Mouse (Mus musculus): Measurements from ENCODE around the gene Cdk4. TPM values are rescaled to one million over a fixed set of nuclear protein-coding genes. Genes with fewer than 3 reads are reported as not detected.

Gene Cdk4
- total RNA-seq (2015) = 781 and 827 TPM in 2 replicates
- total RNA-seq (2017) = 536 and 567 TPM in 2 replicates

DNA sequence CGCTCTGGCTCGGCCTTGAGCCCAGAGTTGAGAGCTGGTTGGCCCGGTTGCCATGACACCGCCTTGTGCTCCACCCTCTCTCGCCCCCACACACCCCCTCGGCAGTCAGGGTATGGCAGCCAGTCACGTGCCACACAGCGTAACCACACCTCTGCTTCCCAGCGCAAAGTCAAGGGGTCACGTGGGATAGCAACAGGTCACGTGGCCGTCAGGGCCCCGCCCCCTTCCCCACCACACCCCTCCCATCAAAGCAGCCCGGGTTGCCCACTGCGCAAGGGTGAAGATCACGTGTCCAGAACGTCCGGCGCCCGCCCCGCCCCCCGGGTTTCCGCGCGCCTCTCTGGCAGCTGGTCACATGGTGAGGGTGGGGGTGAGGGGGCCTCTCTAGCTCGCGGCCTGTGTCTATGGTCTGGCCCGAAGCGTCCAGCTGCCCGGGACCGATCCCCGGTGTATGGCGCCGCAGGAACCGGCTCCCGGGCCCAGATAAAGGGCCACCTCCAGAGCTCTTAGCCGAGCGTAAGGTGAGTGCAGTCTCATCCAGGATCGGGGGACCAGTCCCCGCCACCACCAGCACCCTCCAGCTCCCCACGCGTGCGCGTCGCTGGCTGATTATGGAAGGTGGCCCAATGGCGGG lies at the start of gene Cdk4:
Cdk4 (plus strand) TSS at position 296 of the 634 bp plus-strand sequence.
- peak; percentile 70 for ATAC-seq (replicated peaks; ENCODE audit: poor library complexity)

DNA sequence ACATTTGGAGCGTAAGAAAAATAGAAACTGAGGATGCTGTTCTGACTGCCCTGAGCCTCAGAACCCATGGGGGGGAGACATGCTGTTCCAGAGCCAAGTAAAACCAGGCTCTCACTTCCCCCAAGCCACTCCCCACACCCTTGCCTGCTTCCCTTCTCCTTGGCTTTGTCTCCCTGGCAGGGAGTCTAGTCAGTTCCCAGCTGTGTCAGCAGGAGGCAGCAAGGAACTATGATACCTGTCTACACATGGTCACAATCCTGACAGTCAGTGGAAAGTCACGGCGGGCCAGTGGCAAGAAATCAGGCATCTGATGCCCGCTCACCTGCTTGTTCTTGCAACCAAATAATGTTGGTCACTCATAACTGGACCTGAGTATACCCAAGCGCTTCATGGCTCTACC lies 46.8 kb upstream of the Cdk4 start:
- ATAC-seq (replicated peaks; ENCODE audit: poor library complexity) = peak; percentile 88

DNA sequence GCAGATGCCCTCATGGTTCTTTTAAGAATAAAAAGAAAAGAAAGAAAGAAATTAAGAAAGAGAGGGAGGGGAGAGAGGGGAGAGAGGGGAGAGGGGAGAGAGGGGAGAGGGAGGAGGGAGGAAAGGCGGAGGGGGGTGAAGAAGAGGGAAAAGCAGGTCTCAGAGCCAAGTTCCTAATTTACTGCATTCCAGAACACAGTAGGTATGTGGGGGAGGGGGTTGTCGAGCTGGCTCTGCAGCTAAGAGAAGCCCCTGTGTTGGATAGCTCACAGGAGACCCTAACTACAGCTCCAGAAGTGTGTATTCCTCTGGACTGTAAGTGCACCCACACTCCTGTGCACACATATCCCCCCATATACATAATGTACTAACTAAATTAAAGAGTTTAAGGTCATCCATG lies 46.3 kb upstream of the Cdk4 start:
- no peak for ATAC-seq (replicated peaks; ENCODE audit: poor library complexity)

DNA sequence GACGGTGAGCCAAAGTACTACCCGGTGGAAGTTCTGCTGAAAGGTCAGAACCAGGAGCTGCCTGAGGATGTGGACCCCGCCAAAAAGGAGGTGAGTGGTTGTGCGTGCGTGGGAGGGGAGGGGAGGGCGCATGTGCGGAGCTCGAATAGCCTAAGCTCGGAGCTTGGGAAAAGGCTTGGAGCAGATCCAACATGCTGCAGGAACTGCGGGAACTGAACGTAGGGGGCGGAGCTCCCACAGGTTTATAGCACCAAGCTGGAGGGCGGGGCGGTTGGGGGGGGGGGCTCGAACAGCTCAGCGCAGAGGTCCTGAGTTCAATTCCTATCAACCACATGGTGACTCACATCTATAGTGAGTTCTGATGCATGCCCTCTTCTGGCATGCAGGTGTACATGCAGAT lies 44.9 kb upstream of the Cdk4 start:
- no peak for ATAC-seq (replicated peaks; ENCODE audit: poor library complexity)

DNA sequence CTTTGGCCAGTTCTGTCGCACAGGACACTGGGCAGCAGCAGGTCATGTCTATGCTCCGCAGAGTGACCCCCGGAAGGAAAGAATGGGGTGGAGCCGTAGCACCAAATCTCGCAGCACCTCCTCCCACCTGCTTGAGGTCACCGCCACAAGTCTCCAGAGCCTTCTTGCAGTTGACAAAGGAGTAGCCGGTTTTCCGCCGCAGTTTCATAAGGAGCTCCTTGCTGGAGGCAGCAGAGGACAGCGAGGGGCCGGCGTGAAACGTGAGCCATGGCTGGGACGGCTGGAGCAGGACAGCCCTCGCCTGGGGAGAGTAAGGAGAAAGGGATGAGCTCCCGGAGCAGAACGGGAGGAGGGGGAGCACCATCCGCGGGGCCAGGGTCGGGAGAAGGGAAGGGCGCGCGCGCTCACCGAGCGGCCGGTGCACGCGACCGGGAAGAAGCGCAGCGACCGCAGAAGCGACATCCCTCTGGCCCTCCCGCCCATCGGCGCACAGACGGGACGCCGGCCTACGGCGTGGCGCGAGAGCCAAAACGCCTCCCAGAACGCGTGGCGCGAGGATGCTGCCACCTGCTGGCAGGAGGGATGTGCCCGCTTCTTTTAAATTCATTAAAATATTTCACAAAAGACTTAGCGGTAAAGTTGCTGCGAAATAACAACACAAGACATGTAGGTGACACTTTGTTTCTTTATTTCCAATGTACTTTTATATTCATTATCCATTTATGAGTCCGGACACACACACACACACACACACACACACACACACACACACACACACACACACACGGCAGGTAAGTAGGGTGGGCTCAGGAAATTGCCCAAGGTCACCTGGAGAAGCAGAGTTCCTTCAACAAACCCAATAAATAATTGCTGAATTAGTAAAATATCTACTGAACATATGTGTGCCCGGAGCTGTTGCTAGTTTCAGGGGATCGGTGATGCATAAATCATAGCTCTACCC lies 32.7 kb upstream of the Cdk4 start, which contains the start of gene Tsfm:
Tsfm (minus strand) TSS at position 505 of the 961 bp plus-strand sequence.
- ATAC-seq (replicated peaks; ENCODE audit: poor library complexity) = peak; percentile 100

DNA sequence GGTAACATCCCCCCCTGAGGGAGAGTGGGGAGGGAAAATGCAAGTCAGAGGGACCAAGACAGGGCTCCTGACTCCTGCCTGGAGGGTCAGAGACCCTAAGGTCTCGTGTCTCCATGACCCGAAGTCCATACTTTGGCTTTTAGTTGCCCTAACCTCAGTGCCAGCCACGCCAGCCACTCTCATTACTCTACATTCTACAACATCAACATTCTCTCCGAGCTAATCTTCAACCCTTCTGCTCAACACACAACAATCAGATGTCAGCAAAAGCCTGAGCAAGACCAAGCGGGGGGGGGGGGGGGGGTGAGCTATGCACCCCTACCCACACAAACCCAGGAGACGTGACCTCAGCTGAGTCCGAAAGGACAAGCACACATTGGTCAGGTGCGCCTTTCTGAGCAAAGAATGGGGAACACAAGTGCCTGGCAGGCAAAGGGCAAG lies 30.0 kb upstream of the Cdk4 start:
- ATAC-seq (replicated peaks; ENCODE audit: poor library complexity) = no peak

DNA sequence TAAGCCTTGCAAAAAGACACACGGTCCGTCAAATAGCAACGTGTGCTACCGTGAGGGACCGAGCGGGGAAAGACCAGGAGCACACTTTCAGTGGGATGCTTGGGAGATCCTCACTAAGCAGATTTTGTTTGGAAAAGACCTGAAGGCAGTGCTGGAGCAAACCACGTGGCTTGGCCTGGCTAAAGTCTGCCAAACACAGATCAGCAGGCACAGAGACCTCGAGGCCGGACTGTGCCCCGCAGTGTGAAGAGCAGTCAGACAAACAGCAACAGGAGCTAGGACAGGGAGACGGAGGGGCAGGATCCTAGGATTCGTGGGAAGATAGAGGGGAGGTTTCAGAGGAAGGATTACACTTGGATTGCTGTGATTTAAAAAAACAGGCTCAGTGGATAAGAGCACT lies 27.1 kb upstream of the Cdk4 start:
- ATAC-seq (replicated peaks; ENCODE audit: poor library complexity) = no peak

DNA sequence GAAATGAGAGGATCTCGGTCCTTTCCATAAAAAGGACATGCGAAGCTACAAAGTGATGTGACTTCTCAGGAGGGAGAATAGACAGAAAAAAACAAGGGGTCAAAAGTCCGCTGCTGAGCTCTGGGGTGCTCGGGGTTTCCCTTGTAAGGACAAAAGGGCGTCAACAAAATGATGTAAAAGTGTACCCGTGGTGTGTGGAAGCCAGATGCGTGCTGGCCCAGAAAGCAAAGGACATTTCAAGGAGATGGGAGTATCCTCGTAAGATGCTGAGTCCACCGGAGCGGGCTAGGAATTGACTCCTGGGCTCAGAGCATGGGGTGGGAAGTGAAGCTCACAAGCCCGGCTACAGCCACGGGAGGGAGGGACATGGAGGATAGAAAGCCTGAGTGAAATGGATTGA lies 25.7 kb upstream of the Cdk4 start:
- ATAC-seq (replicated peaks; ENCODE audit: poor library complexity) = no peak

DNA sequence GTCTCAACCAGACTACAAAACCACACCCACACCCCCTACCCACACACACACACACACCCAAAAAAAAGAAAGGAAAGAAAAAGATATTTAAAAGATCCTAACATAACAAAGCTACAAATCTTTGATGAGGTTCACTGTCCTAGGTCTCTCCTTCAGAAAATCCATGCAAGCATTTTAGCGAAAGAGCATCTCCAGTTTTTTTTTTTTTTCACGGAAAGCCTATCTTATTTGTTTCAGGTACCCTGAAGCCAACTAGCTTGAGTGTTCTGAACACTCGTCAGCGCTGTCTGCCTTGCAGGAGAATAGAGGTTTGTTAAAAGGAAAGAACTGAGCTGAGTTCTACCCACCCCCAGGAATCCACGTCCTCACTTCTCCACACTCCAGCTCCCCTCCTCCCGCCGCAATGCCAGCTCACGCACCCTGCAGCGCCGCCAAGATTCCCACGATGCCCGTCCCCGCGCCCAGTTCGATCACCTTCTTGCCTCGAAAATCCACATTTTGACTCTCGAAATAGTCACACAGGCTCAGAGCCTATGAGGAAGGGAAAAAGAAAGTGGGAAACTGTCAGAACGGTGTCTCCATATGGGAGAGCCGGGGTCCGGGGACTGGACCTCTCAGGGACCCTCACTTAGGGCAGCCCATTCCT lies 22.6 kb upstream of the Cdk4 start:
- ATAC-seq (replicated peaks; ENCODE audit: poor library complexity) = 0 out of 2 replicates have a peak, but pooled peaks have one; percentile 9

DNA sequence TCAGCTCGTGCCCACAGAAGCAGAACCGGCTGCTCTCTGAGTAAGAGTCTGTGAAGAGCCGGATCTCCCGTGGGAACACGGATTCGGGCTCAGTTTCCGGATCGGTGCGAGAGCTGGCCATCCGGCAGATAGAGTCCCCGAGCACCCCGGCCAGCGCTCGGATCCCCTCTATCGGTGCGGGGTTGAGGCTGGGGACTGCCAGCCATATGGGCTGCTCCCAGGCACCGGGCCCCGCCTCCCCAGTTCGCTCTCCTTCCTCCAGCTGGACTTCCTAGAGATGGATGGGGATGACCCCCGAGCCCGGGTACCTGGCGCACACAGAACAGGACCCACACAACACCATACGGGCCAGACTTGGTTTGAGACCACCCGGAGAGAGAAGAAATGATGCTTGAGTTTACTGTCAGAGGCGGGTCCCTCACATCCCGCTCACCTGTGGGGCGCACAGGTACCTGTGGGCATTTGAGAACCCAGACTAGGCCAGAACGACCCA lies 22.0 kb upstream of the Cdk4 start, which contains the start of the genes Mettl1 and Eef1akmt3:
Mettl1 (plus strand) TSS at position 141 of the 493 bp plus-strand sequence.
Eef1akmt3 (minus strand) TSS at position 240 of the 493 bp plus-strand sequence.
- ATAC-seq (replicated peaks; ENCODE audit: poor library complexity) = peak; percentile 32

DNA sequence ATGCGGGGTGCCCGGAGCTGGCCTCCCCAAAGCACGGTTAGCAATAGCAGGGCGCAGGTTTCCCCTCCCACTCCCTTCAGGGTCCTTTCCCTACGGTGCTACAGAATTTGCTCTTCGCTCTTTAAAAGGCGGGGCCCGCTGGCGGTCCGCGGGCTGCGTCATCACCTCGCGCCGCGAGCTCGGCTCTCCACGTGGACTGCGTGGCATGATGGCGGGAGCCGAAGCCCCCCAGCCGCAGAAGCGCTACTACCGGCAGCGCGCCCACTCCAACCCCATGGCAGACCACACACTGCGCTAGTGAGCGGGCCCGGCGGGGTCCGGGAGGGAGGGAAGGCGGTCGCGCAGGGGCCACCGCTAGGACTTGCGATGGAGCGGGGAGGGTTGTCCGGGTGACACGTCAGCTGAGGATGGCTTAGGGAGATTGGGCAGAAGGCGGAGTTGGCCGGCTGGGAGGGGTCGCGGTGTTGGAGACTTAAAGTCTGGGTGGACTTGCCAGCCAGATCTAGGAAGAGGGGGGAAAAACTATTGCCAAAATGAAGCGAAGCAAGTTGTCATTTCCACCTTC lies 21.5 kb upstream of the Cdk4 start:
- ATAC-seq (replicated peaks; ENCODE audit: poor library complexity) = peak; percentile 84

DNA sequence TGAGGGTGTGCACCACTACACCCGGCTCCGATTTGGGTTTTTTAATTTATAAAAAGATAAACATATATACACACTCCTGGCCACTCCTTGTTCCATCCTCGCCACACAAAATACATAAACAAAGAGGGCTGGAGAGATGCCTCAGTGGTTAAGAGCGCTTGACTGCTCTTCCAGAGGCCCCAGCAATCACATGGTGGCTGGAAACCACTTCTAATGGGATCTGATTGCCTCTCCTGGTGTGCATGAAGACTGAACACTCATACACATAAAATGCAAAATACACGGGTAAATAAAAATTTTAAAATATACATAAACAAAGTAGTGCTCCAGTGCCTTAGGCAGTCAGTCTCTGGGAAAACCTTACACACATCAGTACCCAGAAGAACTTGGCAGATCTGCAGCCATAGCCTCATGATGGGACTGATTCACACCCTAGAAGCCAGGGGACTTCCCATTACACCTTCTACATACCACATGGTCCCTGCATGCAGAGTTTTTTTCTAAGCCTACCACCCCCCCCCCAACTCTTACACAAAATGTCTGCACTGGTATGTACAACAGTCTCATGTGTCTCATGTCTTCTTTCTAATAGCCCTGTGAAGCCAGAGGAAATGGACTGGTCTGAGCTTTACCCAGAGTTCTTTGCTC lies 20.7 kb upstream of the Cdk4 start:
- ATAC-seq (replicated peaks; ENCODE audit: poor library complexity) = no peak

DNA sequence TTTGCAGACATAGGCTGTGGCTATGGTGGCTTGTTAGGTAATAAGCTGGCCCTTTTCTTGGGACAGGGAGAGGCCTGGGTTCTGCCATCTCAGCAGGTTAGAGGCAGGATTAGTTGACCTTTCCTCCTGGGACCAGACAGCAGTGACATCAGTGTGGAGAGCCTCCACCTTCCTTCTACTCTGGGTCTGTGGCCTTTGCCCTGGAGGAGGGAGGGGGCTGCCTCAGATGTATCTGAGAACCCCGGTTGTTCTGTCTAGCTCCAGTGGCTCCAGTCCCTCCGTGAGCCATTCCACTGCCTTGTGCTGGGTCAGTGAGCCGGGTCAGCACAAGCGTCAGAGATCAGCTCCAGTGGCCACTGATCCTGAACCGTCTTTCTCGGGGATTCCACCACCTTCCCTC lies 20.1 kb upstream of the Cdk4 start:
- ATAC-seq (replicated peaks; ENCODE audit: poor library complexity) = no peak

DNA sequence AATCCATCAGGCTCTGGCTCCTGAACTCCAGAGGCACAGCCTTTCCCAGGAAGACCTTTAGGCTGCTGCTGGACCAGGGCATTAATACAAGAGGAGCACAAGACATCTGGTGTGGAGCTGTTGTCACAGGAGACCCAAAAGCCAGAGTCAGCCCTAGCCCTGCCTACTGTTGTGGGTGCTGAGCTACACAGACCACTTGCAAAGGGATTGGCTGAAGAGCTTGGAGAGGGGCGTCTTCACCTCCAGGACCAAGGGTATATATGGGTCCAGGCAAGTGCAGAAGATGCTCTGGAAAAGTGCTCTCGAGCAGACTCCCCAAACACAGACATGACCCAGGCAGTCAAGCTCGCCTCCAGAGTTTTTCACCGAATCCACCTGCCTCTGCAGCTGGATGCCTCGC lies 15.4 kb upstream of the Cdk4 start, which contains the start of gene Cyp27b1:
Cyp27b1 (plus strand) TSS at position 297 of the 400 bp plus-strand sequence.
- ATAC-seq (replicated peaks; ENCODE audit: poor library complexity) = no peak

DNA sequence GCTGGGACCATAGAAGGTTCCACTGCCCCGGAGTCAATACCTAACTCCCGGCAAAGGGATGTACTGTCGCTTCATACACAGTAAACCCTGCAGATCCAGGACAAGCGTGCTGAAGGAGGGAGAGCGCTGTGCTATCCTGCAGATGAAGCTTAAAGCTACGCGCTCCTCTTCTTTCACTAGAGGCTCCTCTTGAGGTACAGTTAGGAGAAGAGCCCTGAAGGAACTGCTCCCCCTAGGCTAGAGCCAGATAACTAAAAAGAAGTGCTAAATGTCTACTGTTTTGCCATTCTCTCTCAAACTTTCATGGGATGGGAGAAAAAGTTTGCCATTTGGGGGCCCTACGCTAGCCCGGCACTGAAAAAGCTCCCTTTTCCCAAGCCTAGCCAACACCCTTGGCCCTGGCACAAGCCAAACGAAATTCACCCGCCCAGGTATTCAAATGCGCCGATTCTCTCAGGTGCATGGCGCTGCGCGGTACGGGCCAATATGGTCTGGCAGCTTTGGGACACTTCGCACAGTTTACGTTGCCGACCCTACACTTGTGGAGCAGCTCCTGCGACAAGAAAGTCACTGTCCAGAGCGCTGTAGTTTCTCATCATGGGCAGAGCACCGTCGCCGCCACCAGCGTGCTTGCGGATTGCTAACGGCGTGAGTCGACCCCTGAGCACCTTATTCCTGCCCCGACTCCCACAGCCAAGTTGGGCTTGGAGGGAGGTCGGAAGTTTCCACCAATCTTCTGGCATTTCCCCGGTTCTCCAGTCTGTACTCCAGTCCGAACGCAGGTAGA lies 14.5 kb upstream of the Cdk4 start:
- peak; percentile 17 for ATAC-seq (replicated peaks; ENCODE audit: poor library complexity)

DNA sequence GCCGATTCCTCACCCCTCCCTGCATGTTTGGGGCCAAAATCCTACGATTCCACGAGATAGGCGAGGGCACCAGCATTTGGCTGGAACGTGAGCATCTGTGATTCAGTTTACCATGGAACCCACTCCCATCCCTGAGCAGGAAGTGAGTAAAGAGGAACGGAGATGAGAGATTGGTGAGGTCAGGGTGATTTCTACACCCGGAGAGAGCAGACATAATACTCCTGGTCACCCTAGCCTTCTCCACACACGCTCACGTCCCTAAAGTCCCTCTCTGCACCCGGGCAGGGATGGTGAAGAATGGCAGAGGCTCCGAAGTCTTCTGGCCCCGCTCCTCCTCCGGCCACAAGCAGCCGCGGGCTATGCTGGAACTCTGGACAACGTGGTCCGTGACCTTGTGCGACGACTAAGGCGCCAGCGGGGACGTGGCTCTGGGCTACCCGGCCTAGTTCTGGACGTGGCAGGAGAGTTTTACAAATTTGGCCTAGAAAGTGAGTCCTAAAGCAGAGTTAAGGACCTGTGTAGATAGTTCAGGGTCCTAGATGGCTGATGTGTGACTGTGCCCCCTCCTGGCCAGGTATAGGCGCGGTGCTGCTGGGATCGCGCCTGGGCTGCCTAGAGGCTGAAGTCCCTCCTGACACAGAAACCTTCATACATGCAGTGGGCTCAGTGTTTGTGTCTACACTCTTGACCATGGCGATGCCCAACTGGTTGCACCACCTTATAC lies 13.8 kb upstream of the Cdk4 start:
- ATAC-seq (replicated peaks; ENCODE audit: poor library complexity) = peak; percentile 35

DNA sequence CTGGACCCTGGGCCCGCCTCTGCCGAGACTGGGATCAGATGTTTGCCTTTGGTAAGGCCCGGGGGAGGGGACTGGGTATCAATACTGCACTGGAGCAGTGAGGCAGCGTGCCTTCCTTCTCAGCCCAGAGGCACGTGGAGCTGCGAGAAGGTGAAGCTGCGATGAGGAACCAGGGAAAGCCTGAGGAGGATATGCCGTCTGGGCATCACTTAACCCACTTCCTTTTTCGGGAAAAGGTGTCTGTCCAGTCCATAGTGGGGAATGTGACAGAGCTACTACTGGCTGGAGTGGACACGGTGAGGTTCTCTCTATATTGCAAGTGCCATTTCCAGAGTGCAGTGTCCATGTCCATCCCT lies 13.2 kb upstream of the Cdk4 start:
- ATAC-seq (replicated peaks; ENCODE audit: poor library complexity) = peak; percentile 49

DNA sequence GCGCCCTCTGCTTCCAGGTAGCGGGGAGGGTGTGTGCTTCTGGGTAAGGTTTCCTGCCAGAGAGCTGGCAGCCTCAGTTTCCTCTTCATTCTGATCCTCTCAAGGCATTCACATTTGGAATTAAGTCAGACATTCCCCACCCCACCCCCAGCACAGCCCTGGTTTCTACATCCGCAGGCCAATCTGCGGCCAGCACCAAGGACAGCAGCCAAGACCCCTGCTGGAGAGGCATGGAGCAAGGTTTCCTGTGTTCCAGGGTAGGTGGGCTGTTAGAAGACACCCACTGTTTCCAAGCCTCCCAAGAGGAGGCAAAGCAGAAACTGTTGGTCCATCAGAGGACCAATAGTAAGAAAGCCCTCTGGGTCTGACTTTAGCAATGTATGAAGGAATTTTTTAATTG lies 8.7 kb upstream of the Cdk4 start:
- no peak for ATAC-seq (replicated peaks; ENCODE audit: poor library complexity)

DNA sequence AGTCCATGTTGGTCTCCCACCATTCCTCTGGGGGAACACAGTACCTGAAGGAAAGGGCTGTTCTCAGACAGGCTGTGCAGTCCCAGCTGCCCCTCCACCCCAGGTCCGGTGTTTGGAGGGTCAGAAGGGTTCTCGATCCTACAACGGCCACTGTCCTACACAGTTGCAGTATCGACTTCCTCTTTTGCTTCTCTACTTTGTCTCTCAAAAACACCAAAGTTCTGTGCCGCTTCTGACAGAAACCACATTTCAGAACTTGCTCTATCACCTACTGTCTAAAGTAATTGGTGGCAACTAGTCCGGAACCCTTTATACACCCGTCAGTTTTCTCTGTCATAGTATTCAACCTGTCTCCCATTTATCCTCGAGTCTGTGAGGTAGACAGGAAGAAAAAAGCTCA lies 7.9 kb upstream of the Cdk4 start:
- 0 out of 2 replicates have a peak, but pooled peaks have one; percentile 13 for ATAC-seq (replicated peaks; ENCODE audit: poor library complexity)

Measured in megakaryocyte progenitor cell, adult 5-6 weeks (primary cell).